Mouse (Mus musculus) central nervous system, embryonic 14 days (tissue): ENCODE data around the gene Luzp1. TPM values are rescaled to one million over a fixed set of nuclear protein-coding genes. Genes with fewer than 3 reads are reported as not detected.

Source experiments
- polyA plus RNA-seq: library from polyadenylated mRNA; depleted of rRNA; stranded (reverse); fragments of >200 nt; gene quantifications from 2 replicates; pipeline ENCODE4 v1.2.3, GENCODE M21; 2012; rRNA removed

Gene Luzp1
- polyA plus RNA-seq: 12.9 and 13.1 TPM in 2 replicates

DNA sequence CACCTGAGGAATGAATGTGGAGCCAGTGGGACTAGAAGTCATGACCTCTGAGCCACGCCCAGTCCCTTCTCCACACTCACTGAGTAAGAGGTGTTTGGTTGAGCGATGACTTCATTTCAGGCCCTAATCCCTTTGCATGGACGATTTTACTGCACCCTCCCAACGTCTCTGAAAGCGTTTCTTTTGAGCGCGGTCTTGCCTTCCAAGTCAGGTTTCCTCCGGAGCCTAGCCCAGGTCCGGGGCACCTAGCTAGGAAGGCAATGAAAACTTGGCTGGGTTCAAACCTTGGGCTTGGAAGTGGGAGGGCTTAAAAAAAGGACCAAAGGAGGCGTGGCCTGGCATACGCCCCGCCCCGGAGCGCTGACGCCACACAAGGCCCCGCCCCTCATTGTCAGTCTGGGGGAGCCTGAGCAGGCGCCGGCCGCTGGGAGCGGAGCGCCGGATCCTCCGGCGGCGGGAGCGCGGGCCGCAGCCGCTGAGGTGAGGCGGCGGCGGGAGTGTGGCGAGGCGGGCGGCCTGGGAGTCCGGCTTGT, at the start of gene Luzp1:
TSS of gene Luzp1 (plus strand) at position 391 of the 533 bp plus-strand sequence.

GRCm38 (mm10) chr4:136423224-136423623, 46.3 kb upstream of the Luzp1 start, which contains the start of gene Htr1d:
Htr1d (plus strand) TSS chr4:136423524.

DNA sequence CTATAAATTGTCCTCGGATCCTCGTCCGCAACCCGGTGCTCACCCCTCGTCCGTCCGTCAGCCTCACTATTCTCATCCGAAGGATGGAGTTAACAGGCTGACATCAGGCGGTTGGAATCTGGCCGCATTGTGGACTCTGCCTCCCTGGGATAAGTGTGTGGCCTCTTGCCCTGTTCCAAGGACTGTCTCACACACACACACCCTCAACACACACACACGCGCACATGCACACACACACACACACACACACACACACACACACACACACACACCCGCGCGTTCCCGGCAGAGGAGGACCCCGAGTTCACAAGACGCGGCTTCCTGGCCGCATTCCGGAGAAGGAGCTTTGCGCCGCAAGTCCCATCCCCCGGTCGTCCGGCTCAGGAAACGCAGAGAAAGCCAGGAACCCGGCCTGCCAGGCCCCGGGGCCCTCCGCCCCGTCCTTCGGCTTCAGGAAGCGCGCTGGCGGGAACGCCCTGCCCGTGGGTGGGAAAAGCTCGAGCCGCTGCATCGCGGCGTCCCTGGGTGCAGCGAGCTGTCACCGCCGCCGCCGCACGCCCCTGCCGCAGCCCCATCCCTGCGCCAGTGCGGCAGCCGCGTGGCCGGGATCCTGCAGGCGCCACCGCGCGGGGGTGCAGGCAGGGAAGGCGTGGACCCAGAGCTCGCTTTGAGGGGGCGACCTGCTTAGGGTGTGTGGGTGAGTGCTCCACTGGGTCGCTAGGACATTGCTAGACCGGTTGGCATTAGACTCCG, 7.3 kb upstream of the Luzp1 start, which contains the start of gene 6030445D17Rik:
TSS of gene 6030445D17Rik (plus strand) at position 165 of the 753 bp plus-strand sequence.

GRCm38 (mm10) chr4:136602568-136602967, 133.0 kb downstream of the Luzp1 start, which contains the start of gene Kdm1a:
Kdm1a (minus strand) TSS chr4:136602723.

Other genes starting within 250 kb of the Luzp1 start
- gene Tcea3, start 222.0 kb upstream of the Luzp1 start, polyA plus RNA-seq: 1.0 and 3.6 TPM in 2 replicates
- 50.0 and 51.8 TPM in 2 replicates for gene Zfp46, start 185.1 kb upstream of the Luzp1 start, polyA plus RNA-seq
- 169 and 188 TPM in 2 replicates for gene Hnrnpr, start 158.8 kb upstream of the Luzp1 start, polyA plus RNA-seq
- gene Htr1d, start 46.2 kb upstream of the Luzp1 start, polyA plus RNA-seq: 0.22 and 0.64 TPM in 2 replicates
- 0.12 and 0.20 TPM in 2 replicates for gene 6030445D17Rik, start 7.5 kb upstream of the Luzp1 start, polyA plus RNA-seq
- gene Kdm1a, start 133.0 kb downstream of the Luzp1 start, polyA plus RNA-seq: 187 and 206 TPM in 2 replicates
- gene Tex46, start 140.7 kb downstream of the Luzp1 start, polyA plus RNA-seq: not detected in 2 replicates
- 0.09 and 0.15 TPM in 2 replicates for gene Lactbl1, start 152.9 kb downstream of the Luzp1 start, polyA plus RNA-seq